Mouse (Mus musculus): ENCODE data around the gene Atrn. TPM values are rescaled to one million over a fixed set of nuclear protein-coding genes. Genes with fewer than 3 reads are reported as not detected.
"Not testable (repeated sequence)": the region's sequence is repeated elsewhere in the genome, so short reads cannot be mapped to it uniquely, and the experiment has no call there.

Atrn gene
- polyA plus RNA-seq, 1 experiment, result 4.7 TPM

- H3K27ac ChIP-seq (ENCODE audit: insufficient read depth, low read length), result no peak overlapping the region
- no peak for DNase-seq (ENCODE audit: low read depth in 1 of 2, low spot score in 2 of 2)
- H3K4me1 ChIP-seq (ENCODE audit: control insufficient read depth, insufficient read depth, insufficient read length), result no peaks in the 10 kb centered on the region
- no peak overlapping the region for H3K4me3 ChIP-seq (ENCODE audit: extremely low read depth, insufficient read depth, insufficient read length)
- no peaks in the 10 kb centered on the region for H3K27me3 ChIP-seq (ENCODE audit: control insufficient read depth, insufficient read depth, low read length)
- H3K36me3 ChIP-seq (ENCODE audit: control insufficient read depth, insufficient read depth, low read length), result peaks cover 8% of the 10 kb centered on the region
- WGBS, result 95% methylated on average over 3 of the region's 3 CpGs
- no peak for TF ChIP-seq POLR2A (IDR thresholded peaks at IDR 0.05; ENCODE audit: low read depth, low read length)
- TF ChIP-seq CTCF (IDR thresholded peaks at IDR 0.05; ENCODE audit: extremely low read depth, insufficient read depth, insufficient read length, insufficient replicate concordance), result no peak
Observed at GRCm38 (mm10) chr2:131026941-131027340, 120.6 kb downstream of the Atrn start.

- 65% methylated on average over 9 of the region's 9 CpGs for WGBS
- Histone ChIP-seq H3K4me1 (ENCODE audit: control insufficient read depth, insufficient read depth, insufficient read length) (no peaks in the 10 kb centered on the region), H3K27ac (ENCODE audit: insufficient read depth, low read length) (no peak overlapping the region), H3K27me3 (ENCODE audit: control insufficient read depth, insufficient read depth, low read length) (no peaks in the 10 kb centered on the region), H3K4me3 (ENCODE audit: extremely low read depth, insufficient read depth, insufficient read length) (no peak overlapping the region), H3K36me3 (ENCODE audit: control insufficient read depth, insufficient read depth, low read length) (peaks cover 5% of the 10 kb centered on the region)
- no peak for TF ChIP-seq CTCF (IDR thresholded peaks at IDR 0.05; ENCODE audit: extremely low read depth, insufficient read depth, insufficient read length, insufficient replicate concordance)
- TF ChIP-seq POLR2A (IDR thresholded peaks at IDR 0.05; ENCODE audit: low read depth, low read length), result no peak
- DNase-seq (ENCODE audit: low read depth in 1 of 2, low spot score in 2 of 2), result no peak
Observed at GRCm38 (mm10) chr2:131029065-131029935, 123.0 kb downstream of the Atrn start.

DNA sequence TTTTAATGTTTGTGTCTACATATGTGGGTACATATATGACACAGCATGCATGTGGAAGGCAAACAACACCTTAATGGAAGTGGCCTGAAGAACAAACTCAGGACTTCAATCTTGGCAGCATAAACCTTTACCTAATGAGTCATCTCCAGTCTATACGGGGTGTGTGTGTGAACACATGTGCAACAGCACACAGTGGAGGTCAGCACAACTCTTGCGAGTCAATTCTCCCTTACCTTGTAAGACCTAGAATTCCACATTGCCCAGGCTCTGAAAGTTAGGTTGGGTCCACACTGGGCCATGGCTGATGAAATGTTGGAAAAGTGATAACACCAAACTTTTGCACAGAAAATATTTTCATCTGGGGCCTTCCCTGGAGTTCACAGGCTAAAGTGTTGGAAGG, 124.3 kb downstream of the Atrn start:
- TF ChIP-seq POLR2A (IDR thresholded peaks at IDR 0.05; ENCODE audit: low read depth, low read length) (no peak), CTCF (IDR thresholded peaks at IDR 0.05; ENCODE audit: extremely low read depth, insufficient read depth, insufficient read length, insufficient replicate concordance) (no peak)
- Histone ChIP-seq H3K36me3 (ENCODE audit: control insufficient read depth, insufficient read depth, low read length) (peaks cover 5% of the 10 kb centered on the region), H3K27ac (ENCODE audit: insufficient read depth, low read length) (no peak overlapping the region), H3K27me3 (ENCODE audit: control insufficient read depth, insufficient read depth, low read length) (no peaks in the 10 kb centered on the region), H3K4me1 (ENCODE audit: control insufficient read depth, insufficient read depth, insufficient read length) (no peaks in the 10 kb centered on the region), H3K4me3 (ENCODE audit: extremely low read depth, insufficient read depth, insufficient read length) (no peak overlapping the region)
- WGBS, result 91% methylated on average over 2 of the region's 2 CpGs
- DNase-seq (ENCODE audit: low read depth in 1 of 2, low spot score in 2 of 2), result no peak

DNA sequence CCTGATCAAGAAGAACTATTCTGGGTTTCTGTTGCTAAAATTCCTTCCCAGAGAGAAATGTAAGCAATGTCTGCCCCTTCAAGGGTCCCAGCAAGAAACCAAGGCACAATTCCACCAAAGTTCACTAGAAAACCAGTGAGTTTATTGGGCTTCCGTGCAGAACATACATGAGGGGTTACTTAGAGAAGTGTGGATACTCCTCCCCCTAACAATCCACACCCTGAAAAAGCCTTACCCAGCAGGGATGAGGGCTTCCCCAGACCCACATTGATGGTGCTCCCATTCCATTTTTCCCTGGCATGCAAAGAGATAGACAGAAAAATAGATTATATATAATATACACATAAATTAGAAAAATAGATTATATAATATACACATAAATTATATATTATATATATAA, 124.7 kb downstream of the Atrn start:
- no peak for DNase-seq (ENCODE audit: low read depth in 1 of 2, low spot score in 2 of 2)
- WGBS, result 95% methylated on average over 1 of the region's 1 CpGs
- Histone ChIP-seq H3K4me1 (ENCODE audit: control insufficient read depth, insufficient read depth, insufficient read length) (no peaks in the 10 kb centered on the region), H3K27ac (ENCODE audit: insufficient read depth, low read length) (no peak overlapping the region), H3K4me3 (ENCODE audit: extremely low read depth, insufficient read depth, insufficient read length) (no peak overlapping the region), H3K36me3 (ENCODE audit: control insufficient read depth, insufficient read depth, low read length) (peaks cover 1% of the 10 kb centered on the region; the same call in 1 of the 2 replicates), H3K27me3 (ENCODE audit: control insufficient read depth, insufficient read depth, low read length) (no peaks in the 10 kb centered on the region)
- no peak for TF ChIP-seq CTCF (IDR thresholded peaks at IDR 0.05; ENCODE audit: extremely low read depth, insufficient read depth, insufficient read length, insufficient replicate concordance)
- TF ChIP-seq POLR2A (IDR thresholded peaks at IDR 0.05; ENCODE audit: low read depth, low read length), result no peak

DNA sequence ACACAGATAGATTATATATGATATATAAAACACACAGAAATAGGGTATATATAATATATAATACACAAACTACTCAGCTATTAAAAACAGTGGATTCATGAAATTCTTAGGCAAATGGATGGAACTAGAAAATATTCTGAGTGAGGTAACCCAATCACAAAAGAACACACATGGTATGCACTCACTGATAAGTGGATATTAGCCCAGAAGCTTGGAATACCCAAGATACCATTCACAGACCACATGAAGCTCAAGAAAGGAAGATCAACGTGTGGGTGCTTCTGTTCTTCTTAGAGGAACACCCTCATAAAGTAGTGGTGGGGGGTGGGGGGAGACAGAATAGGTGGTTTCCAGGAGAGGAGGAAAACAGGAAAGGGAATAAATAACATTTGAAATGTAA, 125.1 kb downstream of the Atrn start:
- DNase-seq (ENCODE audit: low read depth in 1 of 2, low spot score in 2 of 2); H3K36me3 ChIP-seq (ENCODE audit: control insufficient read depth, insufficient read depth, low read length); H3K4me3 ChIP-seq (ENCODE audit: extremely low read depth, insufficient read depth, insufficient read length); H3K4me1 ChIP-seq (ENCODE audit: control insufficient read depth, insufficient read depth, insufficient read length); H3K27me3 ChIP-seq (ENCODE audit: control insufficient read depth, insufficient read depth, low read length); H3K27ac ChIP-seq (ENCODE audit: insufficient read depth, low read length): not testable (repeated sequence)
- 62% methylated on average over 1 of the region's 1 CpGs for WGBS

DNA sequence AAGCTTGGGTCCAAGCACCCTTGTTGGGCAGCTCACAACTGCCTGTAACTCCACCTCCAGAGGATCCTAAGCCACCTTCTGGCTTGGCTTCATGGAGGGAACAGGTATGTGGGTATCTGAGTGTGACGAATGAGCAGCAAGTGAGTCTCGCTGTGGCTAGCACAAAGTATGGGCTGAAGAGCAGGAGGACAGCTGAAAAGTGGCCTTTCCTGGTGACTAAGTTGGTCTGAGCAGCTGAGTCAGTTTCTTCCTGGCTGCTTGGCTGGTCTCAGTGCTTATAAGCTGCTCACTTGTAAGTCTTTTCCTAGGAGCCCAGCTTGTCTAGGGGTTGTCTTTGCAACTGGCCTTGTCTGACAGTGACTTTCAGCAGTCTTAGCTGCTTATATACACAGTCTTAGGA, 130.0 kb downstream of the Atrn start:
- no peak for DNase-seq (ENCODE audit: low read depth in 1 of 2, low spot score in 2 of 2)
- no peaks in the 10 kb centered on the region for H3K36me3 ChIP-seq (ENCODE audit: control insufficient read depth, insufficient read depth, low read length)
- H3K4me1 ChIP-seq (ENCODE audit: control insufficient read depth, insufficient read depth, insufficient read length), result no peaks in the 10 kb centered on the region; the same call in 1 of the 2 replicates
- H3K27ac ChIP-seq (ENCODE audit: insufficient read depth, low read length), result no peak overlapping the region
- TF ChIP-seq CTCF (IDR thresholded peaks at IDR 0.05; ENCODE audit: extremely low read depth, insufficient read depth, insufficient read length, insufficient replicate concordance) (no peak), POLR2A (IDR thresholded peaks at IDR 0.05; ENCODE audit: low read depth, low read length) (no peak)
- WGBS, result 87% methylated on average over 2 of the region's 2 CpGs
- no peak overlapping the region for H3K4me3 ChIP-seq (ENCODE audit: extremely low read depth, insufficient read depth, insufficient read length)
- H3K27me3 ChIP-seq (ENCODE audit: control insufficient read depth, insufficient read depth, low read length), result no peaks in the 10 kb centered on the region; the same call in 1 of the 2 replicates

DNA sequence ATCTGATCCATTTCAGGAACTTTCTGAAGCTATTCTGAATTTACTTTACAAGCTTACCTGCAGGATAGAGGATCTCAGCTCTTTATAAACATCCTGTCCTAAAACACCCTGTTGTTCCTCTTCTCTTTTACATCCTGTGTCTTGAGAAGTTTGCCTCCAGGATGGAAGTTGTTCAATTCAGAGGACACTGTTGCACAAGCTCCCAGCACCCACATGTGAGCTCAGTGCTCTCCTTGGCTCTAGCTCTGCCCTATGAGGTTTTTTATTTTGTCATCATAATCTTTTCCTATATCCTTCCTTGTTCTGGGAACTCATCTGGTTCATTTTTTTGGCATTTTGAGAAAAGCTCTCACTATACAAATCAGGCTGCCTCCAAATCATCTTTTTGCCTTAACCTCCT, 130.5 kb downstream of the Atrn start:
- Histone ChIP-seq H3K4me3 (ENCODE audit: extremely low read depth, insufficient read depth, insufficient read length) (no peak overlapping the region), H3K27me3 (ENCODE audit: control insufficient read depth, insufficient read depth, low read length) (no peaks in the 10 kb centered on the region; the same call in 1 of the 2 replicates), H3K27ac (ENCODE audit: insufficient read depth, low read length) (no peak overlapping the region), H3K36me3 (ENCODE audit: control insufficient read depth, insufficient read depth, low read length) (no peaks in the 10 kb centered on the region), H3K4me1 (ENCODE audit: control insufficient read depth, insufficient read depth, insufficient read length) (no peaks in the 10 kb centered on the region; the same call in 1 of the 2 replicates)
- TF ChIP-seq POLR2A (IDR thresholded peaks at IDR 0.05; ENCODE audit: low read depth, low read length) (no peak), CTCF (IDR thresholded peaks at IDR 0.05; ENCODE audit: extremely low read depth, insufficient read depth, insufficient read length, insufficient replicate concordance) (no peak)
- no peak for DNase-seq (ENCODE audit: low read depth in 1 of 2, low spot score in 2 of 2)
